13 mouse cellular contexts compared by ENCODE assay signal in the genomic region with DNA sequence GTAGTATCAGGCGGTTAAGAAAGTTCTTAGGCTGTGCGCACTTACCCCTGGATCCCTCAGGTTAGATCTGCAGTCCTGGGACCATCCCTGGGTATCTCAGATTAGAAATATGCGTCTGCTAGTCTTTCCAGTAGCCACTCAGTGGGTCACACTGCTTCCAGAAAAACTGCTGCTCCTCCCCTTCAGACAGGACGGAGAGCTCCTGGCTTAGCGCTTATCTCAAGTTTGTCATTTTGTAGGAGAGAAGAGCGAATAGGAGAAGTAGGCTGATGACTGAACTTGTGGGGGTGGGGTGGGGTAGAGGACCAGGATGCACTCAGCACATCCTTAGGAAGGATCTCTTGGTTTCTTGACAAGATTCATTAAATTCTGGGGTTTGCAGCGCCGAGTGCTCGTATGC.
"Had no signal": no experiment of that assay in that cellular context is flagged by ENCODE, and none has a peak within 500 bp of the region (broad histone marks: within the 10 kb centered on the region; RNA-seq: fewer than 3 reads in every experiment).

No protein-coding gene starts in this region.

- H3K27ac ChIP-seq: kidney, embryonic 15.5 days; limb, embryonic 12.5 days; macrophage; midbrain, embryonic 13.5 days; neural tube, embryonic 15.5 days had no signal

- H3K9ac ChIP-seq: kidney, embryonic 15.5 days; limb, embryonic 12.5 days; lung, embryonic 14.5 days; midbrain, embryonic 13.5 days; neural tube, embryonic 15.5 days had no signal

- H3K9me3 ChIP-seq: kidney, embryonic 15.5 days; limb, embryonic 12.5 days; neural tube, embryonic 15.5 days had no signal

- ATAC-seq: intestine, embryonic 16.5 days; midbrain, embryonic 13.5 days had no signal

- H3K27me3 ChIP-seq: kidney, embryonic 15.5 days; limb, embryonic 12.5 days; midbrain, embryonic 13.5 days; neural tube, embryonic 15.5 days had no signal

- DNase-seq: kidney, adult 2 months; kidney, postnatal 14 days; lung, embryonic 14.5 days; lung, postnatal 10 days; right cerebral cortex, adult 18-20 months; right cerebral cortex, postnatal 25 days; thymus, postnatal 36 days had no signal

- H3K4me3 ChIP-seq: kidney, embryonic 15.5 days; limb, embryonic 12.5 days; midbrain, embryonic 13.5 days; neural tube, embryonic 15.5 days had no signal

- H3K36me3 ChIP-seq: neural tube, embryonic 15.5 days had no signal

- H3K4me2 ChIP-seq: kidney, embryonic 15.5 days; limb, embryonic 12.5 days; lung, embryonic 14.5 days; midbrain, embryonic 13.5 days; neural tube, embryonic 15.5 days had no signal

- H3K4me1 ChIP-seq: kidney, embryonic 15.5 days; limb, embryonic 12.5 days; midbrain, embryonic 13.5 days; neural tube, embryonic 15.5 days had no signal
